Mouse (Mus musculus): ENCODE results near the gene Wdr83os. TPM values are rescaled to one million over a fixed set of nuclear protein-coding genes. Genes with fewer than 3 reads are reported as not detected.

Wdr83os gene
- 10 to 100 TPM; 54.3 to 60.4 TPM for total RNA-seq (2021)

DNA sequence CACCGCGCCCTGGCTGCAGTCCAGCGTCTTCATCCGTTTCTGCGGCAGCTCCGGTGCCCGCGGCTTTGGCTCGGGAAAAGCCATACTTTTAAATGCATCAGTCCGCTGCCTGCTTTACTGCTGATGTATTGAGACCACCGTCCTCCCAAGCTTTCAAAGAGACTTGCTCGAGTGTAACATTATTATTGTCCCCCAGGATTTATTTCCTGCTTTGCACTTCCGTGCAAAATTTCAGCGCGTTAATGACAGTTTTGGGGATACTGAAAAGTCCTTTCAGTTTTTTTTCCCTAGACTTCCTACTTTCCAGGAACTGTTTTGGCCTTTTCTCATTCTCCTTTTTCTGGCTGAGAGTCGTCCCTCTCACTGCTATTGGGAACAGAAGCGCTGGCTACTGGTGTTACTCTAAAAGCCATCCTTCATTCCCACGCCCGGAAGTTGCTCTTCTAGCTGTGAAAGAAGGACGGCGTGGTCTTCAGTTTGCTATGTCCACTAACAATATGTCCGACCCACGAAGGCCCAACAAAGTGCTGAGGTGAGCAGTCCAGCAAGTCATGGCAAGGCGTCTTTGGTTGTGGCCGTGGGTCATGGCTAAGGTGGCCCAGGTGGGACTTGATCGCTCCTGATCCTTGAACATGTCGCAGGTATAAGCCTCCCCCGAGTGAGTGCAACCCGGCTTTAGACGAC is at the start of gene Wdr83os:
Wdr83os (plus strand) TSS at position 209 of the 684 bp plus-strand sequence.
- DNase-seq (ENCODE audit: extremely low spot score in 1 of 2, low spot score in 2 of 2) = peak; percentile 43 to 53
- intact Hi-C loops (cut with DNase I) = loop anchor here (2.0 to 5.0 kb wide), 2 partner anchors 94 to 192 kb away; no protein-coding TSS in a partner anchor

DNA sequence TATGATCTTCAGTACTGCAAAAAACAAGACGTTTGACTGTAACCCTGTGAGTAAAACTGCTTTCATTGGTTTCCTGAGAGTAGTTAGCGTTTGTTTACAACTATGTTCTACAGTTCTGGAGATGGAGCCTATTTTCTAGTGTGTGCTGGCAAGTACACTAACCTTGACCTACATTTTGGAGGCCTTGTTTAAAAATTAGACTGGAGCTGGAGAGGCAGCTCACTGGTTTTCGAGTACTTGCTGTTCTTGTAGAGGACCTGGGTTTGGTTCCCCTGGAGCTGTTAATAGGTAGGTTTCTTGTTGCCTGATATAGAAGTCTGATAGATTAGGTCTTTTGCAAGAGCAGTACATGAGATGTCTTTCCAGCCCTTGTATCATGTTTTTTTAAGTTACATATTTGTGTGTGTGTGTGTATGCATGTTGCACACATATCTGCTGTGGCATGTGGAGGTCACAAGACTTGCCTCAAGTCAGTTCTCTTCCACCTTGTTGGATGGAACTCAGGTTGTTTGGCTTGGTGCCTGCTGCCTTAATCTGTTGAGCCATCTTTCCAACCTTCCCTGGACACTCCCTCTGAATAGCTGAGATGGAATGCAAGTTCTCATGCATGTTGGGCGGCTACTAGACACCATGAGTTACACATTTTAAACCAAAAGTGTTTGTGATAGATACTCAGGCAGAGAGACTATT is 47.8 kb upstream of the Wdr83os start:
- DNase-seq (ENCODE audit: extremely low spot score in 1 of 2, low spot score in 2 of 2) = no peak
- intact Hi-C loops (cut with DNase I) = loop anchor here (5.0 kb wide), 1 partner anchor 60 kb away; no protein-coding TSS in a partner anchor

DNA sequence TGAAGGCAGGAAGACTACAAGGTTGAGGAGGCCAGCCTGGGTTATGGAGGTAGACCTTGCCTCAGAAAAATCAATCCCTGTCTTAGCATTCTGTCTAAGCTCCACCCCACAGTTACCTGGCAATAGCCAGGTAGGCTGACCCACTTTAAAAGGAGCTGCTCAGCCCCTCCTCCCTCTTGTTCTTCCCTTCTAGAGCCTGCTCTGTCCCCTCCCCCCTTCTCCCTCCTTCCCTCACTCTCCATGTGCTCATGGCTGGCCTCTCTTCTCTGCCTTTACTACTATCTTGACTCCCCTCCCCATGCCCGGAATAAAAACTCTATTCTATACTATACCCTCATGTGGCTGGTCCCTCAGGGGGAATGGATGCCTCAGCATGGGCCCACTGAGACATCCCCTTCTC is 46.7 kb upstream of the Wdr83os start:
- DNase-seq (ENCODE audit: extremely low spot score in 1 of 2, low spot score in 2 of 2) = no peak
- intact Hi-C loops (cut with DNase I) = loop anchor here (5.0 kb wide), 1 partner anchor 62 kb away; no protein-coding TSS in a partner anchor

DNA sequence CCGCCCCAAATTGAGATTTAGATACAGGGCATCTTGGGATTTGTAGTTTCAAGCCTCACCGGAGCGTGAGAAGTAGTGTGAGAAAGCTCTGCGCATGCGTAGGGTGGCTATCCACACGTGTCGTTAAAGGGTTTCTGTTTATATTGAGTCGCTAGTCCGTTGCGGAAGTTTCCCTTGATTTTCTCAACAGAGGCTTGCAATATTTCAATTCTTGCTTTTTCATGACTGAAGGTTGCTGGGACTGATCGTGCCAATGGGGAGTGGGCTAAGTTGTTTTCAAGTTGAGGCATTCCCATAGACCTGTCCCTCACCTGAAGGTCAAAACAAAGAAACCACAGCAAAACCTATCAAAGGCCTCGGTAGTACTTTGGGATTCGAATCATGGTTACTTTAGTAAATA is 45.8 kb upstream of the Wdr83os start:
- peak; percentile 64 to 88 for DNase-seq (ENCODE audit: extremely low spot score in 1 of 2, low spot score in 2 of 2)
- intact Hi-C loops (cut with DNase I) = loop anchor here (5.0 kb wide), 1 partner anchor 62 kb away; no protein-coding TSS in a partner anchor

DNA sequence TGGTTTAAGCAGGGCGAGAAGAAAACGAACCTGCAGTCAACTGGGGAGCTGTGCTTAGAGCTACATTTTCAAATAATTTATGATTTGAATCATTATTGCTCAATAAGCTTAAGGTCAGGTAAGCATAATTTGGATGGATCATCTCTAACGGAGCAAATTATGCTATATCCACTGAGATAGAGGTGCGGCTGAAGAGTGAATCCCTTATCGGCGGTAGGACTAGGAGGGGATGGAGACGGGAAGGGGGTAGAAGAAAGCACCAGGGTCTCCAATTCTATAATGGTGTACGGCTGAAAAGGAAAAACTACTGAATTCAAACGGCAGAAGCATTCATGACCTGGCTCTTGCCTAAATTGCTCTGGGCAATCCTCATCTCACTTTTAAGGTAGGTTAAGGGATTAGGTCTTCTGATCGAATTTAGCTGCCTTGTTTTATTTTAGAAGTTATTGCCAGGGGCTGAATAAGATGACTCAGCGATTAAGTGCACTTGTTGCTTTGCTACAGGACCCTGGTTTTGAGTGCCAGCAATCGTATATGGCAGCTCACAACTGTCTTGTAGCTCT is 45.3 kb upstream of the Wdr83os start:
- intact Hi-C loops (cut with DNase I) = no loop called here
- no peak for DNase-seq (ENCODE audit: extremely low spot score in 1 of 2, low spot score in 2 of 2)

DNA sequence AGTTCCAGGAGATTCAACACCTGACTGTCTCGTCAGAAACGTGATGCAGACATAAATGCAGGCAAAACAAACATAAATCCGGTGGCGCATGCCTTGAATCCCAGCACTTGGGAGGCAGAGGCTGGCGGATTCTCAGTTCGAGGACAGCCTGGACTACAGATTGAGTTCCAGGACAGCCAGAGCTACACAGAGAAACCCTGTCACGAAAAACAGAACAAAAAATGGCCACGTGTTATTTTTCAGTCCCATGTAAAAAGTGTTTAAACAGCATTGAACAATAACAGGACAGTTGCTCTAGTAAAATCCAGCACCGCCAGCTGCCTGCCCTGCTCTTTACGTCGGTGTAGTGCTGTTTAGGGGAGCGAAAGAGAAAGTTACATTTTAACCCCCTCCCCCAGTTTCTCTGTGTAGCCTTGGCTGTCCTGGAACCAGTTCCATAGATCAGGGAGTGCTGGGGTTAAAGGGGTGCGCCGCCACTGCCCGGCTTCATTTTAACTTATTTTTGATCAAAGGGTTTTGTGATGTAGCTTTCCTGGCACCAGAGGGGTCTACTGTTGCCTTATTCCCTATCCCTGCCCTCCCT is 44.7 kb upstream of the Wdr83os start:
- DNase-seq (ENCODE audit: extremely low spot score in 1 of 2, low spot score in 2 of 2) = no peak
- intact Hi-C loops (cut with DNase I) = no loop called here

DNA sequence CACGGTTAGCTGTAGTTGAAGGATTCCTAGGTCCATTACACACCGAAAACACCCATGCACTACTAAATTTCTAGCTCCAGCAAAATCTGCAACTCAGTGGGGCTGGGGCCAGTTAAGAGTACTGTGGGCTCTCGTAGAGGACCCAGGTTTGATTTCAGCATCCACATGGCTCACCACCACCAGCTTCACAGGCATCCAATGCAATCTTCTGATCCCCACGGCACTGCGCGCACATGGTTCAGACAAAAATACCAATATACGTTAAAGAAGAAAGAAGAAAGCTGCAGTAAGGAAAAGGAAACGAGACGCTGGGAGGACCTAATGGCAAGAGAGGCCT is 44.2 kb upstream of the Wdr83os start:
- DNase-seq (ENCODE audit: extremely low spot score in 1 of 2, low spot score in 2 of 2) = no peak
- intact Hi-C loops (cut with DNase I) = no loop called here

DNA sequence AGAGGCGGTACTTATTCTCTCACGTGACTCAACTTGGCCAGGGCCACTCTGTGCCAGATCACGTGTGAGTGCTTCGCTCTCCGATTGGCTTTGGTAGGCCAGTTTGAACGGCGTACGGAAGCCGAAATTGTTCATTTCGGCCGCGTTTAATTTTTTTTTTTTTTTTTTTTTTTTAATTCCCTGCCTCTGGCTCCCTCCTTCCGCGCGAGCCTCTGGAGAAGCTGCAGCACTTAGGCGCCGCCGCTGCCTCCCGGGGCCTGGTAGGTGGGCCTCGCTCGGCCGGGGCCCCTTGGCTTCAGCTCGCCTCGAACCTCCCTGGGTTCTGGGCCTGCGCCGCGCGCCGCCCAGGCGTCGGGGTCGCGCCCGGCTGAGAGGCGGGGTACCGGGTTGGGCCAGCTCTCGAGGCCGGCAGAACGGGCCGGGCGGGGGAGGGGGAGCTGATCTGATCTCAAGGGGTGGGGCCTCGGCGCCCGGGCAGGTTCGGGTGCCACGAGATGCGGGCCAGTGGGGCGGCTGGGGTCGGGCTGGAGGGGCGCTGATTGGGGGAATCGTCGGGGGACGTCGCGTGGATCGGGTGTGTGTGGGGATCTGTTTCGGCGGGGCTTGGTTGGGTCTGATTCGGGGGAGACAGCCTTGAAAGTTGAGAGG is 43.7 kb upstream of the Wdr83os start, which contains the start of gene Tnpo2:
Tnpo2 (plus strand) TSS at position 198 of the 648 bp plus-strand sequence.
- peak; percentile 93 to 94 for DNase-seq (ENCODE audit: extremely low spot score in 1 of 2, low spot score in 2 of 2)
- intact Hi-C loops (cut with DNase I) = no loop called here

DNA sequence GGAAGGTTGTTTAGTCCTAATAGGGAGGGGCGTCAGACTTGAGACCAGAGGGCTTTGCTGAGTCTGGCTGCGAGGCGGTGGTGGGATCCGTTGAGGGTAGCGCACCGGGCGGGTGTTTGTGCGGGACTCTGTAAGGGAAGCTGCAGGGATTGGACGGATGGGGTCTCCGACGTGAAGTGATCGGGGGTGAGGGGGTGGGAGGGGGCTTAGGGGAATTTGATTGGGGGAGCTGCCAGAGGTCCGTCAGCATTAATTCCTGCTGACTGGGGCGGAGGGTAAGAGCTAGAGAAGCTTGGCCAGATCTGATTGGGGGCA is 43.2 kb upstream of the Wdr83os start:
- DNase-seq (ENCODE audit: extremely low spot score in 1 of 2, low spot score in 2 of 2) = no peak
- intact Hi-C loops (cut with DNase I) = no loop called here

DNA sequence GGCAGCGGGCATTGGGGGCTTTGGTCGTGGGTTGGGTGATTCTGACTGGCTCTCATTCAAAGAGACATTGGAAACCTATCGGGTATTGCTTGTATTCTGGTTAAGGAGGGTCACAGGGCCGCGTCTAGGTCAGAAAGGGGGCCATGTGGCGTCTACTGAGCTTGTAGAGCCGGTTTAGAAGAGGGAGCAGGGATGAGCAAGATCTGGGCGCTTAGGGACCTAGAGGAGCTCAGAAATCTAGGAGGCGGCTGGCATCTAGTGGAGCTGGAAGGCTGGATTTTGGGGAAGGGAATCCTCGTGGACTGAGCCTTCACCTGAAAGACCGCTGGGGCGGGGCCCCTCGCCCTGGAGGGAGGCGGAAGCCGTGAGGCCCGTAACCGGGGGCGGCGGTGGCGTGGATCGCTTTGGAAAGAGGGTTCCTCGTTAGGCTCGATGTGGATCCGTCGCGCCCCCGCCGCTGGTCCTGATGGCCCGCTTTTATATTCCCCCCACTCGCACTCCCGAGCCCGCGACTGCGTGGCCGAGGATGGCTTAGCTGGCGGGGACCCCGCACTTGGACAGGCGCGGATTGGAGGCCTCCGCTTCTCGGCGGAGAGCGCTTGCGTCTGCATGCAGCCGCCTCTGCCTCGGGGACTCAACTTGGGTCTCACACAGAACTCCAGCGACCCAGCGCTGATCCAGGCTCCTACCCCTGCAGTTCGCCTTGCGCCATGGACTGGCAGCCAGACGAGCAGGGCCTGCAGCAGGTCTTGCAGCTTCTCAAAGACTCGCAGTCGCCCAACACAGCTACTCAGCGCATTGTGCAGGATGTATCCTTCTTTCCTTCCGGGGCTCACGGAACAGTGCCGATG is 42.6 kb upstream of the Wdr83os start:
- intact Hi-C loops (cut with DNase I) = no loop called here

DNA sequence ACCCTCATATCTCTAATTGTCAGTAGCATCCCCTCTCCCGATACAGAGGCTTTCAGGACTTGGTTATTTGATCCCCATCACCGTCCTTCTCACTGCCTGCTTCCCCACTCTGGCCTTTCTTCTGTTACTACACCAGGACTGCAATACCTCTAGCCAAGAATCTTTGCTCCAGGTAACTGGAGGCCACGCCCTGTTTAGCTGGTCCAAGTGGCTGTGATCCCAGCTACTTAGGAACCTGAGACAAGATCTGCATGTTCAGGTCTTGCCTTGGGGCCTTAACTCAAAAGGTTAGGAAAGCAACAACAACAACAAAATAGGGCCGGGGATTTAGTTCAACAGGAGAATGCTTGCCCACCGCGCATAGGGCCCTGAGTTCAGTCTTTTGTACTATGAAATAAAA is 36.9 kb upstream of the Wdr83os start:
- intact Hi-C loops (cut with DNase I) = no loop called here
- DNase-seq (ENCODE audit: extremely low spot score in 1 of 2, low spot score in 2 of 2) = no peak

More for the DNA sequence above, 42.6 kb upstream of the Wdr83os start:
- DNase-seq (ENCODE audit: extremely low spot score in 1 of 2, low spot score in 2 of 2) = peak in 1 of 2 experiments; percentile 71

DNA sequence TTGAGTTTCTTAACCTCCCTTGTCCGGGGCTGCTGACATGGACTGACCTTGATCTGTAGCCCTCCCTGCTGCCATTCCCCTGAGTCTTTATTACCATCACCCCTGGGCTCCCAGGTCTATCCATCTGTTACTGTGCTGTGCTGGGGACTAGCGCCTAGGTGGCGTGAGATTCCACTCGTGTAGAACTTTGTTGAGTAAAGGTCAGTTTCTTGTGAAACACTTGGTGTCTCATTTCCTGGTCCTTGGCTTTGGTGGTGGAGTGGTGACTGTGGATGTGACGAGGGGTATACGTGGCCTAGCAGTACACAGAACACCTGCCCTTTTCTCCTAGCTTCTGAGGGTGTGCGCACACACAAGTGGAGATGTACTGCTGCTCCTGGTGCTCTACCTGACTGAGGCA is 23.2 kb upstream of the Wdr83os start:
- intact Hi-C loops (cut with DNase I) = no loop called here
- no peak for DNase-seq (ENCODE audit: extremely low spot score in 1 of 2, low spot score in 2 of 2)

DNA sequence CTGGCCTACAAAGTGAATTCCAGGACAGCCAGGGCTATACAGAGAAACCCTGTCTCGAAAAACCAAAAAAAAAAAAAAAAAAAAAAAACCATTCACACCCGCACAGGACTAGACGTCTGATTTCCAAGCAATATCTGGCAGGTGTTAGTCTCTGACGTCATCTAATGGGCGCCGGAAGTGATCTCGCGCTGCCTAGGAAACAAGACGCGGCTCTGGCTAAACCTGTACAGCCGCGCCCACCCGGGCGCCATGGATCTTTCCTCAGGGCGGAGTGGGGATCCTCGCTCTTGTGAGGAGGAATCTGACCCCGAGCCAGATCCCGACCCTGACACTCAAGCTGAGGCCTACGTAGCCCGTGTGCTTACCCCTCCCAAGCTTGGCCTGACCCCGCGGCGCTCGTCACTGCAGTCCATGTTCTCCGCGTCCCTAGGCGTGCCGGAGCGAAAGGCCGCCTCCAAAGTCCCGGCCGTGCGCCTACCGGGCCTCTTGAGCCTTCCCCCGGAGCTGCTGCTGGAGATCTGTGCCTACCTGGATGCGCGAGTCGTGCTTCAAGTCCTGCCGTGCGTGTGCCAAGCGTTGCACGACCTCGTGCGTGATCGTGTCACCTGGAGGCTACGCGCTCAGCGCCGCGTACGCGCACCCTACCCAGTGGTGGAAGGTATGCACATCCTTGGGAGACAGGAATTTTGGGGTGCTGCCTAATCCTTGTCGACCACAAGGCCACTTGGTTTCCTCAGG is 20.5 kb upstream of the Wdr83os start, which contains the start of gene Fbxw9:
Fbxw9 (plus strand) TSS at position 177 of the 738 bp plus-strand sequence.
- DNase-seq (ENCODE audit: extremely low spot score in 1 of 2, low spot score in 2 of 2) = peak; percentile 92 to 94
- intact Hi-C loops (cut with DNase I) = no loop called here

DNA sequence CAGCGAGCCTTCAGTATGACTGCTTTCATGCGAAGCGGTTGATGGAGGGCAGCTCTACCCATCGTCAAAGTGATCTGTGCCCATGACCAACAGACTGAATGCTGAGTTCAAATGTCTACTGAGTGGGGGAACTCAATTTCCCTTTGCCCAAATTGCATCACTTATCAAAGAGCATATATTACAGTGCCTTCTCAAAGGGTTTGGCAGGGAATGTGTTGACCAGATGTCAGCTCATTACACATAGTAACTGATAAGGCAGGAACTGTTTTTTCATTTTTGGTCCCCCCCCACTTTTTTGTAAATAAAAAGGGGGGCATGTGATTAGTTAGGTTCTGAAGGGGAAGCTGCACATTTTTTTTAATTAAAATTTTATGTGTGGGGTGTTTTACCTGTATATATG is 17.9 kb upstream of the Wdr83os start:
- intact Hi-C loops (cut with DNase I) = no loop called here
- DNase-seq (ENCODE audit: extremely low spot score in 1 of 2, low spot score in 2 of 2) = no peak

DNA sequence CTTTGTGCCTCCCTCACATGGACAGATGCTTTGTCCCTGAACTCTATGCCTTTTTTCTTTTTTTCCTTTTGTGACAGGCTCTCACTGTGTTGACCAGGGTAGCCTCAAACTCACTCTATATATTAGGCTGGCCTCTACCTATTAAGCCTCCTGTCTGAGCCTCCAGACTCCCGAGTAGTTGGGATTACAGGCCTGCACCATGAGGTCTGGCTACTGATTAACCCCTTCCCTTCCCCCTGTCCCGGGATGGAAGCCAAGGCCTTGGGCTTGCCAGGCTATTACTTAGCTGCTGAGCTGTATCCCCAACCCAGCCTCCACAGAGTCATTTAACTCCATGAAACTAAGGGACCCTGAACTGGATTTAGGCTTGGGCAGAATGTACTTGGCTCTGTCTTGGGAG is 15.3 kb upstream of the Wdr83os start:
- intact Hi-C loops (cut with DNase I) = no loop called here
- no peak for DNase-seq (ENCODE audit: extremely low spot score in 1 of 2, low spot score in 2 of 2)

DNA sequence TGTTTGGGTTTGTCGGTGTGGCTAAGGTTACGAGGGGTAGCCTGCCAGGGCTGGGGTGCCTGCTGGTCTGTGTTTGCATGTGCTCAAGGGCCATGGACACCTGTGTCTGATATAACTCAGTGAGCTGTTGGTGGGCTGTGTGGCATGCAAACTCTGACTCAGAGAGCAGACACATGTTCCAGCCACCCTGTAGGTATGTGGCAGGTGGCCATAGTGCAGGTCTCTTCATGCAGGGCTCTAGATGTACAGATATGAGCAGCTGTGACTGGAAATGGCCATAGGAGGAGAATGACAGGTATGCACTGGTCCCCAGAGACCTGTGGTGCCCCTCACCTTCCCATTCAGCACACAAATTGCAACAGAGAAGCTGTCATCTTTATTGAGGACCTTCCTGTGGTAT is 13.4 kb upstream of the Wdr83os start:
- DNase-seq (ENCODE audit: extremely low spot score in 1 of 2, low spot score in 2 of 2) = no peak
- intact Hi-C loops (cut with DNase I) = no loop called here

DNA sequence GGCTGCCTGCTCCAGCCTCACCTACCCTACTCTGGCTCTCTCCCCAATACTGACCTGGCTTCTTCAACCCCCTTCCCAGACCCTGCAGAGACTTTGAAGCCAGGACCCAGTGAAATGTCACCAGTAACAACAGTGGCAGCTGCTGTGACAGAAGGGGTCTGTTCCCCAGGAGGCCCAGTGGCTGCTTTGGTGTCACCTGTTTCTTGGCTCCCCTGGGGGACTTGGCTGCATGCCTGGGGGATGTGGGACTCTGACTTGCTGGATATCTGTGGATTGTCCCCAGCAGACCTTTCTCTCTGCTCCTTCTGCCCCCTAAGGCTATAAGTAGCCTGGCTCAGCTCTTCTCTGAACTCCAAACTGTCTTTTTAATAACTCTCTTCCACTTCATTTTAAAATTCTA is 12.6 kb upstream of the Wdr83os start, which contains the start of gene Gm5741:
Gm5741 (minus strand) TSS at position 1 of the 400 bp plus-strand sequence.
- no peak for DNase-seq (ENCODE audit: extremely low spot score in 1 of 2, low spot score in 2 of 2)
- intact Hi-C loops (cut with DNase I) = no loop called here

DNA sequence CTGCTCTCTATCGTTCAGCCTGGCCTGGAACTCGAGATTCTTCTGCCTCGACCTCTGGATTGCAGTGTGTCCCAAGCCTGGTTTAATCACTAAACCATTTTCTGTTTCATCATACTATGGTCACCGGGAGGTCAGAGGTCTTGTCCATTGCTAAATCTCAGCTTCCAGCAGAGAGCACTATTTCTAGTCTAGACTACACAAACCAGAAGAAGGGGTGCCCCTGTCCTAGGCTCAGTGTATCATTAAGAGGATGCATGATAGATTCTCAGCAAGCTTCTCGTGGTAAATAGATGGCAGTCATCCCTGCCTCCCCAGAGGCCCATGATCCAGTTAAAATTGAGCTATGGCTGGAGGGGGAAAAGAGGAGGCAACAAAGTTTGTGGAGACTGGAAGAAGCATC is 9.5 kb upstream of the Wdr83os start:
- DNase-seq (ENCODE audit: extremely low spot score in 1 of 2, low spot score in 2 of 2) = no peak
- intact Hi-C loops (cut with DNase I) = no loop called here
